Mouse (Mus musculus) heart, adult 2 months (tissue): ENCODE measurements around the gene Nanos2.

ENCODE experiments used
- CTCF ChIP-seq: fragments of 200-600 bp; IDR thresholded peaks from 2 replicates; pipeline ENCODE4 v1.8.1; 2022; ENCODE audit warnings: antibody characterized with exemption, mild to moderate bottlenecking, moderate library complexity
- POLR2A ChIP-seq: fragments of 200-500 bp; IDR thresholded peaks from 2 replicates; pipeline ENCODE4 v1.6.1; 2011; ENCODE audit warnings: mild to moderate bottlenecking, low read depth, low read length, control low read depth; ENCODE audit not compliant: insufficient read depth

DNA sequence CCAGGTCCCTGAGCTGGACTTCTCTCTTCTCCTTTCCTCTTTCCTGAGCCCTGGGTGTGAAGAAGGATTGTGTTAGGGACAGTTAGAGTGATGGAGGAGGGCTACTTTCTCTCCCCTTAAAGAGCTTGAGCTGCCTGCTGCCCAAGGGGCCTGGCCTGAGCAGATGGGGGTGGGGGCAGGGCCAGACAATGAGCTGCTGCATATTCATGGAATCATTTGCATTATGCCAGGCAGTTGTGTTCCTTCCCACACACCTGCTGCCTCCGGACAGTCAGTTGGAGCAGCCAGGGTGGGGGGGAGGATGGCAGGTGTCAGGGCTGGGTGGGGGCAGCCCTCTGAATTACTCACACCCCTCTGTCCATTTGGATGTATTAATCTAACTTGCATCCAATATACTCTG is 44.8 kb upstream of the Nanos2 start:
- no peak for TF ChIP-seq CTCF
- TF ChIP-seq POLR2A = no peak
